Mouse (Mus musculus): ENCODE measurements around the gene Wdr77. TPM values are rescaled to one million over a fixed set of nuclear protein-coding genes. Genes with fewer than 3 reads are reported as not detected.

The Wdr77 gene
- total and polyA plus RNA-seq, 2 experiments from 2014 or later = 54.8 to 63.1 TPM

- Histone ChIP-seq H3K9me3 (replicated peaks; ENCODE audit: control insufficient read depth, low read length) (no peaks in the 10 kb centered on the region), H3K4me3 (ENCODE audit: low read depth, low read length) (no peak overlapping the region), H3K27me3 (ENCODE audit: control insufficient read depth, insufficient read depth, low read length) (no peaks in the 10 kb centered on the region), H3K4me2 (ENCODE audit: low read depth, low read length) (no peak overlapping the region), H3K4me1 (ENCODE audit: control insufficient read depth, insufficient read depth) (no peaks in the 10 kb centered on the region), H3K27ac (ENCODE audit: low read depth) (no peak overlapping the region), H3K9ac (replicated peaks; ENCODE audit: low read depth, low read length) (no peak overlapping the region), H3K36me3 (replicated peaks; ENCODE audit: control insufficient read depth, insufficient read depth, low read length) (no peaks in the 10 kb centered on the region)
- no peak for ATAC-seq (ENCODE audit: insufficient read depth, low read depth)
- WGBS = 82% methylated on average over 7 of the region's 7 CpGs
- no peak for TF ChIP-seq CTCF (IDR thresholded peaks at IDR 0.05; ENCODE audit: low read depth)
- no peak for TF ChIP-seq EP300 (IDR thresholded peaks at IDR 0.05; ENCODE audit: low read depth)
- no peak for DNase-seq (ENCODE audit: low spot score)
These were observed 31.5 kb upstream of the Wdr77 start for GRCm38 (mm10) chr3:105927561-105928194.

- ATAC-seq (ENCODE audit: insufficient read depth, low read depth) = no peak
- Histone ChIP-seq H3K27me3 (ENCODE audit: control insufficient read depth, insufficient read depth, low read length) (no peaks in the 10 kb centered on the region), H3K4me3 (ENCODE audit: low read depth, low read length) (no peak overlapping the region), H3K9ac (replicated peaks; ENCODE audit: low read depth, low read length) (no peak overlapping the region), H3K4me2 (ENCODE audit: low read depth, low read length) (no peak overlapping the region), H3K4me1 (ENCODE audit: control insufficient read depth, insufficient read depth) (no peaks in the 10 kb centered on the region), H3K27ac (ENCODE audit: low read depth) (no peak overlapping the region), H3K9me3 (replicated peaks; ENCODE audit: control insufficient read depth, low read length) (no peaks in the 10 kb centered on the region), H3K36me3 (replicated peaks; ENCODE audit: control insufficient read depth, insufficient read depth, low read length) (no peaks in the 10 kb centered on the region)
- 78% methylated on average over 3 of the region's 3 CpGs for WGBS
- TF ChIP-seq CTCF (IDR thresholded peaks at IDR 0.05; ENCODE audit: low read depth) (no peak), EP300 (IDR thresholded peaks at IDR 0.05; ENCODE audit: low read depth) (no peak)
- no peak for DNase-seq (ENCODE audit: low spot score)
These were observed 31.0 kb upstream of the Wdr77 start for GRCm38 (mm10) chr3:105928195-105928569.

DNA sequence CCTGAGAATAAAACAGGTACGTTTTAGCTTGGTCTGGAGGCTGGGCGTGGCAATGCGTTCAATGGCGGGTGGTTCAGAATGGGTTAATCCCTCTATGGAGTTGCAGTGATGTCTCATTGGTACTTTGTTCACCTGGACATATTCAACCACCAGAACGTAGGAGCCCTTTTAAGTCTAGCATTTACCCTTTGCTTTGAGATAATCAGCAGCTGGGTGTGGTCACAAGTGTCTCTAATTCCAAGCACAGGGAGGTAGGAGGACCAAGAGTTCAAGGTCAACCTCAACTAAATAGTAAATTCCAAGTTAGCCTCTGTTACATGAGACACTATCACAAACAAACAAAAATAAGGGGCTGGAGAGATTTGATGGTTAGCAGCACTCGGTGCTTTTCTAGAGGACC is 30.4 kb upstream of the Wdr77 start:
- no peaks in the 10 kb centered on the region for H3K36me3 ChIP-seq (replicated peaks; ENCODE audit: control insufficient read depth, insufficient read depth, low read length)
- ATAC-seq (ENCODE audit: insufficient read depth, low read depth) (no peak), DNase-seq (ENCODE audit: low spot score) (no peak)
- H3K4me1 ChIP-seq (ENCODE audit: control insufficient read depth, insufficient read depth) = no peaks in the 10 kb centered on the region
- H3K27ac ChIP-seq (ENCODE audit: low read depth) = no peak overlapping the region
- 79% methylated on average over 6 of the region's 6 CpGs for WGBS
- no peak overlapping the region for H3K4me2 ChIP-seq (ENCODE audit: low read depth, low read length)
- TF ChIP-seq CTCF (IDR thresholded peaks at IDR 0.05; ENCODE audit: low read depth) = no peak
- TF ChIP-seq EP300 (IDR thresholded peaks at IDR 0.05; ENCODE audit: low read depth) = no peak
- no peak overlapping the region for H3K9ac ChIP-seq (replicated peaks; ENCODE audit: low read depth, low read length)
- no peaks in the 10 kb centered on the region for H3K9me3 ChIP-seq (replicated peaks; ENCODE audit: control insufficient read depth, low read length)
- H3K4me3 ChIP-seq (ENCODE audit: low read depth, low read length) = no peak overlapping the region
- H3K27me3 ChIP-seq (ENCODE audit: control insufficient read depth, insufficient read depth, low read length) = no peaks in the 10 kb centered on the region

- WGBS = 68% methylated on average over 7 of the region's 7 CpGs
These were observed 29.3 kb upstream of the Wdr77 start for GRCm38 (mm10) chr3:105929821-105930220.

GRCm38 (mm10) chr3:105931095-105931494 is 28.1 kb upstream of the Wdr77 start:
- H3K36me3 ChIP-seq (replicated peaks; ENCODE audit: control insufficient read depth, insufficient read depth, low read length) = no peaks in the 10 kb centered on the region
- 77% methylated on average over 2 of the region's 2 CpGs for WGBS
- TF ChIP-seq EP300 (IDR thresholded peaks at IDR 0.05; ENCODE audit: low read depth) (no peak), CTCF (IDR thresholded peaks at IDR 0.05; ENCODE audit: low read depth) (no peak)
- H3K9ac ChIP-seq (replicated peaks; ENCODE audit: low read depth, low read length) = no peak overlapping the region
- ATAC-seq (ENCODE audit: insufficient read depth, low read depth) = no peak
- DNase-seq (ENCODE audit: low spot score) = no peak
- H3K27me3 ChIP-seq (ENCODE audit: control insufficient read depth, insufficient read depth, low read length) = no peaks in the 10 kb centered on the region
- H3K9me3 ChIP-seq (replicated peaks; ENCODE audit: control insufficient read depth, low read length) = no peaks in the 10 kb centered on the region
- no peak overlapping the region for H3K4me3 ChIP-seq (ENCODE audit: low read depth, low read length)
- no peak overlapping the region for H3K27ac ChIP-seq (ENCODE audit: low read depth)
- H3K4me2 ChIP-seq (ENCODE audit: low read depth, low read length) = no peak overlapping the region
- H3K4me1 ChIP-seq (ENCODE audit: control insufficient read depth, insufficient read depth) = no peaks in the 10 kb centered on the region

More at GRCm38 (mm10) chr3:105929821-105930220, 29.3 kb upstream of the Wdr77 start:
- H3K36me3 ChIP-seq (replicated peaks; ENCODE audit: control insufficient read depth, insufficient read depth, low read length) = no peaks in the 10 kb centered on the region
- H3K9ac ChIP-seq (replicated peaks; ENCODE audit: low read depth, low read length) = no peak overlapping the region
- ATAC-seq (ENCODE audit: insufficient read depth, low read depth) (no peak), DNase-seq (ENCODE audit: low spot score) (no peak)
- no peak overlapping the region for H3K4me2 ChIP-seq (ENCODE audit: low read depth, low read length)
- H3K27me3 ChIP-seq (ENCODE audit: control insufficient read depth, insufficient read depth, low read length) = no peaks in the 10 kb centered on the region
- no peaks in the 10 kb centered on the region for H3K9me3 ChIP-seq (replicated peaks; ENCODE audit: control insufficient read depth, low read length)
- H3K27ac ChIP-seq (ENCODE audit: low read depth) = no peak overlapping the region
- H3K4me1 ChIP-seq (ENCODE audit: control insufficient read depth, insufficient read depth) = no peaks in the 10 kb centered on the region
- TF ChIP-seq CTCF (IDR thresholded peaks at IDR 0.05; ENCODE audit: low read depth) (no peak), EP300 (IDR thresholded peaks at IDR 0.05; ENCODE audit: low read depth) (no peak)
- no peak overlapping the region for H3K4me3 ChIP-seq (ENCODE audit: low read depth, low read length)

All from heart, postnatal 0 days (tissue).